In the genomic region with DNA sequence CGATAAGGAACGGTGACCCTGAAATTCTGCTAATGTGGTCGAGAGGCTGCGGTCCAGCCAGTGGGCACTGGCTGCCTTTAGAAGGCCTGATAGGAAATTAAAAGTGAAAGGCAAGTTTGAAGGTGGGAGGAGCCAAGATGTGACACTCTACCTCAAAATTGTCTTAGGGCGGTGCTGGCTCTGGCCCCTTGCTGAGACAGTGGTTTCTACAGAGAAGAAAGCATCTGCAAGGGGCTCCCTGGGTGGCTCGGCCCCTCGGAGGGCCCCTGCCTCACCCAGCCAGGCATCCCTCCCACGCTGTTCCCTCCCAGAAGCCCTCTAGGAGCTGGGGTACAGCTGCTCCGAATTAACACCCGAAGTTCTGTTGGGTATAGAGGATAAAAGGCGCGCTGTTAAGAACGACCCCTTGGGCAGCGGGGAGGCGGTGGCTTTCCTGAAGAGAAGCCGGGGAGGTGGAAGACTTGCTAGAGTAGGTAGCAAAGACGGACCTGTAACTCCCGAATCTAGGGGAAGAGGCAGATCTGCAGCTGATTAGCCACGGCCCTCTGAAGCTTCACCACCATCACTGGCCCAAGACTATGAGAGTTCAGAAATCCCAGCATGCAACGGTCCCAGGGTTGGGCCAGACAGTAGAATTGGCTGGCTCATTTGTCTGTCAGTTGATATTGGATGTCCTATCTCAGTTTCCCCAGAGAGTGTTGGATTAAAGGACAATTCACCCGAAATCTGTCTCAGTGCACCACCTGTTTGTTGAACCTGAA, we compare ENCODE assay signal across 8 mouse cellular contexts.
A peak's percentile ranks its signal among the peaks of the same experiment; 100 is the strongest.
DNase-seq lines count a peak whose midpoint lies in the region; ATAC-seq lines count a peak whose summit lies in the region.

No protein-coding gene starts in this region.

- no peaks in the 10 kb centered on the region for H3K36me3 ChIP-seq in liver, embryonic 15.5 days (replicated peaks)
- no peaks in the 10 kb centered on the region for H3K36me3 ChIP-seq in midbrain, embryonic 13.5 days

- H3K9ac ChIP-seq in liver, embryonic 15.5 days = no peak overlapping the region
- no peak overlapping the region for H3K9ac ChIP-seq in midbrain, embryonic 13.5 days (replicated peaks)

- peak overlapping the region; percentile 36; the same call in 1 of the 2 replicates for H3K4me2 ChIP-seq in liver, embryonic 15.5 days
- H3K4me2 ChIP-seq in midbrain, embryonic 13.5 days (replicated peaks) = no peak overlapping the region

- peak overlapping the region; percentile 23; the same call in 1 of the 2 replicates for H3K4me3 ChIP-seq in liver, embryonic 15.5 days (replicated peaks)
- no peak overlapping the region for H3K4me3 ChIP-seq in midbrain, embryonic 13.5 days (replicated peaks)

- DNase-seq in adrenal gland, adult 2 months = peak; percentile 19
- no peak for DNase-seq in adrenal gland, adult 18-20 months (ENCODE audit: low spot score in 2 of 2)
- peak; percentile 7 to 34 for DNase-seq in spleen, adult 18-20 months
- DNase-seq in spleen, postnatal 4 days (ENCODE audit: low spot score in 2 of 2) = no peak
- peak; percentile 5 for DNase-seq in thymus, postnatal 0 days (ENCODE audit: low spot score)

- no peak overlapping the region for H3K27ac ChIP-seq in liver, embryonic 15.5 days (replicated peaks)
- H3K27ac ChIP-seq in midbrain, embryonic 13.5 days = no peak overlapping the region

- ATAC-seq in liver, embryonic 15.5 days (ENCODE audit: insufficient read depth) = no peak
- ATAC-seq in erythroid progenitor cell, adult 5-6 weeks (replicated peaks; ENCODE audit: low FRiP score, poor library complexity, severe bottlenecking) = no peak
- ATAC-seq in midbrain, embryonic 13.5 days = no peak

- H3K4me1 ChIP-seq in liver, embryonic 15.5 days (replicated peaks) = no peaks in the 10 kb centered on the region
- 0 out of 2 replicates have a peak, but pooled peaks cover 2% of the 10 kb centered on the region for H3K4me1 ChIP-seq in midbrain, embryonic 13.5 days (replicated peaks)

- 41% methylated on average over 21 of the region's 21 CpGs for WGBS in liver, embryonic 15.5 days (ENCODE audit: insufficient replicate concordance)
- 47% methylated on average over 21 of the region's 21 CpGs for WGBS in midbrain, embryonic 13.5 days

- no peaks in the 10 kb centered on the region for H3K27me3 ChIP-seq in liver, embryonic 15.5 days
- no peaks in the 10 kb centered on the region for H3K27me3 ChIP-seq in midbrain, embryonic 13.5 days

- no peaks in the 10 kb centered on the region for H3K9me3 ChIP-seq in liver, embryonic 15.5 days (replicated peaks)
- H3K9me3 ChIP-seq in midbrain, embryonic 13.5 days = 0 out of 2 replicates have a peak, but pooled peaks cover 6% of the 10 kb centered on the region

Comparison
In these comparisons a context has a peak if more than half of its experiments do, and no peak if none do; other contexts are left out.
1. DNase-seq: peak in adrenal gland, adult 2 months (single experiment), spleen, adult 18-20 months (2 of 2) and thymus, postnatal 0 days (single experiment); none in adrenal gland, adult 18-20 months (0 of 2) and spleen, postnatal 4 days (0 of 2).